Mouse (Mus musculus) small intestine, adult 2 months (tissue): ENCODE data around the gene Hapln3.

Source experiments
- CTCF ChIP-seq: fragments of 200-500 bp; IDR thresholded peaks from 2 replicates; pipeline ENCODE4 v1.5.1; 2012; ENCODE audit warnings: low read depth, mild to moderate bottlenecking, control low read depth, inconsistent platforms, low read length, moderate library complexity, mixed read lengths; ENCODE audit not compliant: insufficient replicate concordance, insufficient read length; ENCODE audit errors: extremely low read depth
- POLR2A ChIP-seq: fragments of 200-500 bp; IDR thresholded peaks from 2 replicates; pipeline ENCODE4 v1.6.1; 2012; ENCODE audit warnings: low read depth, mild to moderate bottlenecking, control low read depth, inconsistent platforms, low read length, moderate library complexity

DNA sequence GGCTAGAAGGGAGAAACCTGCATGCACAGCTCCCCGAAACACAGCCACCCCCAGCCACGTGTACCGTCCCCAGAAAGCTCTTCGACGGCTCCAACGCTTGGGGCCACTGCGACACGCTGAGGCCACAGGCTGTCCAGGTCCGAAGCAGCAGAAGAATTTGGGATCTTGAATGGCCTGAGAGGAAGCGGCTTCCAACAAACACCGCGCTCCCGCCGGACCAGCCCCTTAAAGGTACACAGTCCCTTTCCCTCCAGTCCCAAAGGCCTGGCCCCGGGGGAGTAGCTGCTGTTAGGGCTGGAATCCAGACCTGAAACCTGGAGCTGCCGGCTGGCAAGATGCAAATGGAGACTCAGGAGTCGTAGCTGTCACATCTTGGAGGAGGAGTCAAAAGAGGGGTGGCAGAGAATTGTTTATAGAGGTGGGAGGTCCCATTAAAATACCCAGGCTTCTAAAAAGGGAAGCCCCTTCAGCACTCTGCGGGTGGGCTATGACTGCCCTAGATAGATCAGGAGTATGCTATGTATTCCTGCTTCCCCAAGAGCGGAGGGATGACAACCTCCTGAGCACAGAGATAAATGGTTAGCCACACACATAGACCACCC is at the start of gene Hapln3:
- no peak for TF ChIP-seq POLR2A
- TF ChIP-seq CTCF, result no peak
